Mouse (Mus musculus) midbrain, embryonic 11.5 days (tissue): ENCODE measurements at regions not wholly inside any gene's neighbourhood (a gene's known extent, or its start where the extent isn't known, plus 50 kb on each side); places are given as distances from the start of the nearest gene placed in this dataset.

ENCODE experiments used
- ATAC-seq: fragments of 200-750 bp; cut with Nextera tagmentation; 2 replicates; pipeline ENCODE4 v1.8.0; 2017; ENCODE audit warnings: moderate TSS enrichment, moderate library complexity; ENCODE audit not compliant: low FRiP score
- DNase-seq: peaks from one replicate; pipeline ENCODE4 v3.0.0; 2015; ENCODE audit warnings: low spot score; ENCODE audit errors: missing footprints
- H3K27ac ChIP-seq: fragments of 300-500 bp; sonication (generic); 2 replicates; pipeline ENCODE4 v1.5.1; 2014; ENCODE audit warnings: low read depth, low read length
- H3K27me3 ChIP-seq: fragments of 300-500 bp; sonication (generic); 2 replicates; pipeline ENCODE4 v1.6.1; 2014; ENCODE audit warnings: mild to moderate bottlenecking, low read length, moderate library complexity, mixed read lengths; ENCODE audit not compliant: control insufficient read depth, insufficient read depth
- H3K36me3 ChIP-seq: fragments of 300-500 bp; sonication (generic); 2 replicates; pipeline ENCODE4 v1.6.1; 2014; ENCODE audit warnings: mild to moderate bottlenecking, low read length, moderate library complexity, mixed read lengths; ENCODE audit not compliant: control insufficient read depth, insufficient read depth
- H3K4me1 ChIP-seq: fragments of 300-500 bp; sonication (generic); 2 replicates; pipeline ENCODE4 v1.6.1; 2014; ENCODE audit warnings: low read length; ENCODE audit not compliant: control insufficient read depth, insufficient read depth
- H3K4me2 ChIP-seq: fragments of 300-500 bp; sonication (generic); 2 replicates; pipeline ENCODE4 v1.6.1; 2014; ENCODE audit warnings: mild to moderate bottlenecking, moderate library complexity
- H3K4me3 ChIP-seq: fragments of 300-500 bp; sonication (generic); 2 replicates; pipeline ENCODE4 v1.5.1; 2014; ENCODE audit warnings: low read depth, low read length
- H3K9ac ChIP-seq: fragments of 300-500 bp; sonication (generic); 2 replicates; pipeline ENCODE4 v1.6.1; 2014; ENCODE audit warnings: low read length
- H3K9me3 ChIP-seq: fragments of 300-500 bp; sonication (generic); 2 replicates; pipeline ENCODE4 v1.6.1; 2016; ENCODE audit warnings: low read length; ENCODE audit not compliant: control insufficient read depth
- WGBS: fragments of 180-500 bp; shearing (Covaris S2); extraction: QIAGEN DNeasy Blood & Tissue Kit; methylation state at CpG from one replicate; pipeline ENCODE4 v1.1.7; 2014; 5-methylcytosine and 5-hydroxymethylcytosine counted together

DNA sequence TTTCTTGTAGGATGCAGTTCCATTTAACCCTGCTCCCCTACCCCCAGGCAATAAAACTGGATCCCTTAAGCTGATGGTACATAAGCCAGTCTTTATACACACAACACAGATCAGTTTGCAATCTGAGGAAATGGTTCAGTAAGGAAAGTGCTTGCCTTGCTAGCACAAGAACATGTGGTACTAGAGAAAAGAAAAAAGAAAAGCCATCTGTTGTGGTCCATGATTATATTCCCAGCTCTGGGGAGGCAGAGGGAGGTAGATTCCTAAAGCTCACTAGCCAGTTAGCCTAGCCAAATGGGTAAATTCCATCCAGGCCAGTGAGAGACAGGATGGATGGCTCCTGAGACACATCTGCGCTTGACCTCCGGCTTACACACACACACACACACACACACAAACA is 206.2 kb upstream of the Ddx18 start:
- 89% methylated on average over 2 of the region's 2 CpGs for WGBS

DNA sequence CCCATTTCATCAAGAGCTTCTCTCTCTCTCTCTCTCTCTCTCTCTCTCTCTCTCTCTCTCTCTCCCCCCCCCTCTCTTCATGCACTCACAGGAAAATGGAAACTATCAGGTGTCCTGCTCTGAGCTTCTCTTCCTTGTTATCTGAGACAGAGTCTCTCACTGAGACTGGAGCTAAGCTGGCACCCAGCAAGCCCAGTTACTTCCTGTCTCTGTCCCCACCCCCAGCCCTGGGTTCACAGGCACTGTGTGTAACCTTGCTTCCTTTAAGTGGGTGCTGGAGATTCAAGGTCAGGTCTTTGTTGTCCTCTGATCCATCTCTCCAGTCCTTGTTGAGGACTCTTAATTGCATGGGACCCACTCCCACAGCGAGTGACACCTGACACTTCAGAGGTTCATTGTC is 203.7 kb upstream of the Ddx18 start:
- H3K27ac ChIP-seq, result no peak overlapping the region

More for the DNA sequence above, 206.2 kb upstream of the Ddx18 start:
- no peaks in the 10 kb centered on the region for H3K4me1 ChIP-seq
- H3K4me3 ChIP-seq, result no peak overlapping the region
- no peak overlapping the region for H3K9ac ChIP-seq
- H3K9me3 ChIP-seq, result no peaks in the 10 kb centered on the region
- no peaks in the 10 kb centered on the region for H3K36me3 ChIP-seq
- no peak overlapping the region for H3K27ac ChIP-seq
- no peak for DNase-seq
- H3K27me3 ChIP-seq, result no peaks in the 10 kb centered on the region
- no peak for ATAC-seq
- no peak overlapping the region for H3K4me2 ChIP-seq

DNA sequence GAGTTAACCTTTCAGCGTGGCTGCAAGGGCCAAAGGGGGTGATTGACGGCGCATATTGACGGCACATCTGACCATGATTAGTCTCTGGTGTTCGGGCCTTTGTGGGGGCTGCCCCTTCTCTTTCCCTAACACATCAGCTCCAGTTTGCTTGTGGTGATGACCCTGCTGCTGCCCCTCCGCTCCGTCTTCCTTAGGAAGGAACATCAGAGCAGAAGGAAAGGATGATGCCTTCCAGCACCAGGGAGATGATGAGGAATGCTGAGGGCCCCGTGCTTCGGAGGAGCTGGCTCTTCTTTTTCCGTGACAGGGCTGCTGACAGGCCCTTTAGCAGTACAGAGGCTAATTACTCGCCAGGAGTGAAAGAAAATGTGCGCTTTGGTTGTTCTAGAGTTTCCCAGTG is 203.1 kb upstream of the Ddx18 start:
- ATAC-seq, result no peak
- Histone ChIP-seq H3K36me3 (no peaks in the 10 kb centered on the region), H3K27ac (no peak overlapping the region), H3K9me3 (no peaks in the 10 kb centered on the region), H3K27me3 (no peaks in the 10 kb centered on the region), H3K4me3 (no peak overlapping the region), H3K4me2 (no peak overlapping the region), H3K4me1 (no peaks in the 10 kb centered on the region), H3K9ac (no peak overlapping the region)
- WGBS, result 61% methylated on average over 12 of the region's 12 CpGs
- no peak for DNase-seq

More for the DNA sequence above, 203.7 kb upstream of the Ddx18 start:
- WGBS, result 91% methylated on average over 1 of the region's 1 CpGs
- Histone ChIP-seq H3K36me3 (no peaks in the 10 kb centered on the region), H3K9me3 (no peaks in the 10 kb centered on the region), H3K4me2 (no peak overlapping the region), H3K27me3 (no peaks in the 10 kb centered on the region), H3K4me1 (no peaks in the 10 kb centered on the region), H3K9ac (no peak overlapping the region), H3K4me3 (no peak overlapping the region)
- DNase-seq (no peak), ATAC-seq (peak; percentile 42; the same call in 1 of the 2 replicates)

GRCm38 (mm10) chr1:121760086-121760485 is 192.3 kb upstream of the Ddx18 start:
- no peak overlapping the region for H3K4me3 ChIP-seq
- no peak for DNase-seq
- no peak for ATAC-seq
- H3K27ac ChIP-seq, result no peak overlapping the region
- 84% methylated on average over 3 of the region's 3 CpGs for WGBS
- no peak overlapping the region for H3K4me2 ChIP-seq
- no peaks in the 10 kb centered on the region for H3K36me3 ChIP-seq
- H3K4me1 ChIP-seq, result no peaks in the 10 kb centered on the region
- H3K9me3 ChIP-seq, result no peaks in the 10 kb centered on the region
- H3K27me3 ChIP-seq, result no peaks in the 10 kb centered on the region
- no peak overlapping the region for H3K9ac ChIP-seq

GRCm38 (mm10) chr1:121745181-121745580 is 177.4 kb upstream of the Ddx18 start:
- Histone ChIP-seq H3K27ac (no peak overlapping the region), H3K36me3 (no peaks in the 10 kb centered on the region), H3K4me3 (no peak overlapping the region), H3K4me2 (no peak overlapping the region), H3K27me3 (no peaks in the 10 kb centered on the region), H3K9me3 (no peaks in the 10 kb centered on the region), H3K9ac (no peak overlapping the region), H3K4me1 (no peaks in the 10 kb centered on the region)
- 88% methylated on average over 1 of the region's 1 CpGs for whole genome bisulfite sequencing
- ATAC-seq (no peak), DNase-seq (no peak)

DNA sequence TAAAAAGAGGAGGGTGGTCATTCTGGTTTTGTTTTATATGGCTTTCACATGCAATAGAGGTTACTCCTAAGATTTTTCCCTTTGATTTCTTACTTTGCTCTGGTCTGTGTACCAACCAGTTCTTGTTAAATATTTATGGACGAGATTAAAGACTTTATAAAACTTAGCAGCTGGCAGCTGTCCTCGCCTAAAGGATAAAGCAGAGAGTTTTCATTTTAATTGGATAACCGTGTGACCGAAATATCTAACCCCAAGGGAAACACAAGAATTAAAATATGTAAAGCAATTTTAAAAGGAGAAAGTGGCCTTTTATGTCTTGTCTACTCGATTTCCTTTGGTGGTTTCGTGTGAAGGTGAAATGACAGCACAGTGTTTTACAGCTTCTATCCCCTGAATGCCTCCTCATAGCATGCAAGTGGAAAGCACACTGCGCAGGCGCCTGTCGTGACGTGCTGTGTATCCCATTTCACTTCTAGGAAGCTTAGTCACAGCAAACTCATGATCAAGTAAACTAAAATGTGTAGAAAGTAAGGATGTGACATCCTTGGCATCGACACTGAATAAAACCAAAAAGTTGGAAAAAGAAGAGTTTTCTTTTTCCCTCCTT is 167.4 kb upstream of the Ddx18 start:
- H3K9ac ChIP-seq, result no peak overlapping the region
- no peaks in the 10 kb centered on the region for H3K36me3 ChIP-seq
- peak; percentile 69 for ATAC-seq
- H3K4me3 ChIP-seq, result no peak overlapping the region
- WGBS, result 60% methylated on average over 11 of the region's 11 CpGs
- H3K27me3 ChIP-seq, result no peaks in the 10 kb centered on the region
- DNase-seq, result peak; percentile 80
- H3K9me3 ChIP-seq, result no peaks in the 10 kb centered on the region
- H3K4me2 ChIP-seq, result no peak overlapping the region
- H3K27ac ChIP-seq, result no peak overlapping the region
- H3K4me1 ChIP-seq, result peaks cover 6% of the 10 kb centered on the region

DNA sequence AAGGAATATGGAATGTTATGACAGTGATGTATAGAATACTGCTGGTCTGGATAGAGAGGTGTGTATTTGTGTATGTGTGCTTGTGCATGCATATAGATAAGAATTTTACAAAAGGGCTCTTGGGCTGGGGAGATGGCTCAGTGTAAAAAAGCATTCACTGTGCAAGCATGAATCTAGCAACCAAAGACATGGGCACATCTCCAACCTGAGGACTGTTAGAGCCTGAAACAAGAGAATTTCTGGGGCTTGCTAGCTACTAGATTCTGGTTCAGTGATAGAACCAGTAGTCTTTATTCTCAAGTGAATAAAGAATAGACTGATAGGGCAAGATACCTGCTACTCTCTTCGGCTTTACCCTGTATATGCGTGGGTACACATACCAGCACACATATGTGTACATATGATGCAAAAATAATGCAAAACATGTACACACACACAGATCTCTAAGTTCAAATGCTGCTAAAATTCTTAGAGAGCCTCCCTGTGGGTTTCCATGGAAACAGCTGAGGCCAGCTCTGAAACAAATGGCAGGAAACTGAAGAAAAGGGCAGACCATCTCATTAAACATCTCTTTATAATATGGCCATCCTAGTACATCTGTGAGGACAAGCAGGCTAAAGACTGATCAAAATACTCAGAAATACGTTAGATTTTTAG is 166.8 kb upstream of the Ddx18 start:
- Histone ChIP-seq H3K27me3 (no peaks in the 10 kb centered on the region), H3K4me1 (peaks cover 6% of the 10 kb centered on the region), H3K9ac (no peak overlapping the region), H3K9me3 (no peaks in the 10 kb centered on the region), H3K4me2 (no peak overlapping the region), H3K27ac (no peak overlapping the region), H3K4me3 (no peak overlapping the region), H3K36me3 (no peaks in the 10 kb centered on the region)
- peak; percentile 84 for DNase-seq
- 74% methylated on average over 3 of the region's 3 CpGs for WGBS
- peak; percentile 76 for ATAC-seq

DNA sequence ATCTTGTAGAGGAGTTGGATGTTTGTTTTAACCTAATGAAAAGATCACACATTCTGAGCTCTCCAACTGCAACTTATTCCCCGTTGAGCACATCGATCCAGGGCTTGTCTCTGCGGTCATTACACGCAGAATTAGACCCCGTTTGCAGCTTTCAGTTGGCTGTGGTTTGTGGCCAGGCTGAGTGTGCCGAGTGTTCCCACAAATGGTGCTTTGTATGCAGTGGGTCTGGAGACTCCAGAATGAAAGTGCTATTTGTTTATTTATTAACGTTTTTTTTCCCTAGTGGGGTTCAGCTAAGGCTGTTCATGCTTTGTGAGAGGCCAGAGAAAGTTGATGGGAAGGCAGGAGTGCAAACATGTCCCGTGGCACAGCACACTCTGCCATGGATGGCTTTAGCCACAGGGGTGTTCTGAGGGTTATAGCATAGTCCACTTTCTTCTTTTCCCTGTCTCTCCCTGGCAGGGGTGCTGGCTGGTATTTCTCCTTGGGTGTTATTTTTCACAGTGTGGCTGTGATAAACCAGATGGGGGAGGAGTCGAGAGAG is 141.6 kb upstream of the Ddx18 start:
- 79% methylated on average over 9 of the region's 9 CpGs for WGBS
- no peaks in the 10 kb centered on the region for H3K9me3 ChIP-seq
- H3K36me3 ChIP-seq, result no peaks in the 10 kb centered on the region
- H3K4me2 ChIP-seq, result no peak overlapping the region
- no peaks in the 10 kb centered on the region for H3K4me1 ChIP-seq
- H3K4me3 ChIP-seq, result no peak overlapping the region
- no peak for ATAC-seq
- no peak for DNase-seq
- H3K27me3 ChIP-seq, result no peaks in the 10 kb centered on the region
- no peak overlapping the region for H3K27ac ChIP-seq
- H3K9ac ChIP-seq, result no peak overlapping the region

GRCm38 (mm10) chr1:121708301-121708700 is 140.5 kb upstream of the Ddx18 start:
- DNase-seq (no peak), ATAC-seq (no peak)
- H3K4me3 ChIP-seq, result no peak overlapping the region
- 70% methylated on average over 10 of the region's 10 CpGs for WGBS
- no peak overlapping the region for H3K27ac ChIP-seq
- no peaks in the 10 kb centered on the region for H3K27me3 ChIP-seq
- no peaks in the 10 kb centered on the region for H3K4me1 ChIP-seq
- no peaks in the 10 kb centered on the region for H3K36me3 ChIP-seq
- H3K4me2 ChIP-seq, result no peak overlapping the region
- H3K9ac ChIP-seq, result no peak overlapping the region
- no peaks in the 10 kb centered on the region for H3K9me3 ChIP-seq
